Mouse (Mus musculus): Measurements from ENCODE around the gene Chadl. TPM values are rescaled to one million over a fixed set of nuclear protein-coding genes. Genes with fewer than 3 reads are reported as not detected.
"Not testable (repeated sequence)": the region's sequence is repeated elsewhere in the genome, so short reads cannot be mapped to it uniquely, and the experiment has no call there.

Chadl gene
- polyA plus RNA-seq, 1 experiment: 3.3 TPM

DNA sequence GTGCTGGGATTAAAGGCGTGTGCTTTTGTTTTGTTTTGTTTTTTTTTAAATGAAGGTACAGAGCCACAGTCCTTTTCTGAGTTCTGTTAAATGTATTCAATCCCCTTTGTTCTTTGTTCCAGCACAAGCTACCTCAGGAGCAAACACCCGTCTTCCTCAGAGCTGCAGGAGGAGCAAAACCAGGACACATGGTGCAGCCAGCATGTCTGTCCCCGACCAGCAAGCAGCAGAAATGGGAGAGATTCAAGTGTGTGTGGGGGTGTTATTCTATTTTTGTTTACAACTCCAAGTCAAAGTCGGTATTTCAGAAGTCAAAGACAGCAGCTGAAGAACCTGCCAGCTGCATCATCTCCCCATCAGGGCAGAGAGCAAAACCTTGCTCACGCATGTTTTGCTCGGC, 16.7 kb upstream of the Chadl start:
- no peak overlapping the region for H3K27ac ChIP-seq (replicated peaks; ENCODE audit: low read depth, low read length)
- no peak overlapping the region for H3K4me3 ChIP-seq (ENCODE audit: insufficient read depth, low read depth, low read length)
- H3K4me1 ChIP-seq (ENCODE audit: control insufficient read depth, insufficient read depth, insufficient read length, low read length): no peaks in the 10 kb centered on the region

- H3K27ac ChIP-seq (replicated peaks; ENCODE audit: low read depth, low read length): no peak overlapping the region
- H3K4me1 ChIP-seq (ENCODE audit: control insufficient read depth, insufficient read depth, insufficient read length, low read length): no peaks in the 10 kb centered on the region
These were observed 13.7 kb upstream of the Chadl start for GRCm38 (mm10) chr15:81710801-81711200.

GRCm38 (mm10) chr15:81709686-81710085, 12.6 kb upstream of the Chadl start:
- H3K27ac ChIP-seq (replicated peaks; ENCODE audit: low read depth, low read length): no peak overlapping the region

More at GRCm38 (mm10) chr15:81710801-81711200, 13.7 kb upstream of the Chadl start:
- no peak overlapping the region for H3K4me3 ChIP-seq (ENCODE audit: insufficient read depth, low read depth, low read length)

GRCm38 (mm10) chr15:81708991-81709390, 11.9 kb upstream of the Chadl start:
- no peak overlapping the region for H3K27ac ChIP-seq (replicated peaks; ENCODE audit: low read depth, low read length)
- no peaks in the 10 kb centered on the region for H3K4me1 ChIP-seq (ENCODE audit: control insufficient read depth, insufficient read depth, insufficient read length, low read length)
- no peak overlapping the region for H3K4me3 ChIP-seq (ENCODE audit: insufficient read depth, low read depth, low read length)

More at GRCm38 (mm10) chr15:81709686-81710085, 12.6 kb upstream of the Chadl start:
- Histone ChIP-seq H3K4me3 (ENCODE audit: insufficient read depth, low read depth, low read length) (no peak overlapping the region), H3K4me1 (ENCODE audit: control insufficient read depth, insufficient read depth, insufficient read length, low read length) (no peaks in the 10 kb centered on the region)

- H3K4me1 ChIP-seq (ENCODE audit: control insufficient read depth, insufficient read depth, insufficient read length, low read length): peaks cover 8% of the 10 kb centered on the region; the same call in 1 of the 2 replicates
- no peak overlapping the region for H3K4me3 ChIP-seq (ENCODE audit: insufficient read depth, low read depth, low read length)
- H3K27ac ChIP-seq (replicated peaks; ENCODE audit: low read depth, low read length): no peak overlapping the region
These were observed 6.0 kb upstream of the Chadl start for GRCm38 (mm10) chr15:81703094-81703489.

DNA sequence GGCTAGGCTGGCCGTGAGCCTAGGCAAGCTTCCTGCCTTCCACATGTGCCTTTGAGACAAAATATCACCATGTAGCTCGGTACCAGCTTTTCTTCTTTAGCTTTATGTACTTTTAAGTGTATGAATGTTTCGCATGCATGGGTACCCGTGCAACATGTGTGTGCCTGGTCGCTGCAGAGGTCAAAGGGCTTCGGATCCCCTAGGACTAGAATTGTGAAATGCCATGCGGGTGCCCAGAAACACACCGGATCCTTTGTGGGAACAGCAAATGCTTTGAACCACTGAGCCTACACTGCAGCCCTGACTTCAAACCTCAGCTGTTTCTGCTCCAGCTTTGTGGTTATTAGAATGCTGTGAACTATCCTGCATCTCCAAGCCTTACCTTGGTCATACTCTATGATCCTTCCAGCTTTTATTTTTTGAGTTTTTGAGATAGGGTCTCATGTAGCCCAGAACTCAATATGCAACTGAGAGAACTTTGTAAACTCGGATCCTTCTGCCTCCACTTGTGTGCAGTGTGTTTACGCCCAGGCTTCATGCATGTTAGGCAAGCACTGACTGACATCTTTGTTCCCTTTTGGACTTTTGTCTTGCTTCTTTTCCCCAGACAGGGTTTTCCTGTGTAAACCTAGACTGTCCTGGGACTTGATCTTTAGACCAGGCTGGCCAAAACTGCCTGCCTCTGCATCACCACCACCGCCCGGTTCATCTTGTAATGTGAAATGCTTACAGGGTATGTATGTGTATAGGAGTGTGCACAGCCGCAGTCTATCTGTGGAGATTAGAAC, 5.4 kb upstream of the Chadl start:
- H3K4me3 ChIP-seq (ENCODE audit: insufficient read depth, low read depth, low read length): no peak overlapping the region
- H3K4me1 ChIP-seq (ENCODE audit: control insufficient read depth, insufficient read depth, insufficient read length, low read length): peaks cover 8% of the 10 kb centered on the region; the same call in 1 of the 2 replicates
- H3K27ac ChIP-seq (replicated peaks; ENCODE audit: low read depth, low read length): no peak overlapping the region

DNA sequence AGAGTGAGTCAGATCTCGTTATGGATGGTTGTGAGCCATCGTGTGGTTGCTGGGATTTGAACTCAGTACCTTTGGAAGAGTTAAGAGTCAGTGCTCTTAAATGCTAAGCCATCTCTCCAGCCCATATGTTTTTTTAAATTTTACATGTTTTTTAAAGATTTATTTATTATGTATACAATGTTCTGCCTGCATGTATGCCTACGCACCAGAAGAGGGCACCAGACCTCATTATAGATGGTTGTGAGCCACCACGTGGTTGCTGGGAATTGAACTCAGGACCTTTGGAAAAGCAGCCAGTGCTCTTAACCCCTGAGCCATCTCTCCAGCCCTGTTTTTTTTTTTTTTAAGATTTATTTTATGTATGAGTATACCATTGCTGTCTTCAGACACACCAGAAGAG, 4.3 kb upstream of the Chadl start:
- not testable (repeated sequence) for H3K4me1 ChIP-seq (ENCODE audit: control insufficient read depth, insufficient read depth, insufficient read length, low read length); H3K27ac ChIP-seq (replicated peaks; ENCODE audit: low read depth, low read length); H3K4me3 ChIP-seq (ENCODE audit: insufficient read depth, low read depth, low read length)

DNA sequence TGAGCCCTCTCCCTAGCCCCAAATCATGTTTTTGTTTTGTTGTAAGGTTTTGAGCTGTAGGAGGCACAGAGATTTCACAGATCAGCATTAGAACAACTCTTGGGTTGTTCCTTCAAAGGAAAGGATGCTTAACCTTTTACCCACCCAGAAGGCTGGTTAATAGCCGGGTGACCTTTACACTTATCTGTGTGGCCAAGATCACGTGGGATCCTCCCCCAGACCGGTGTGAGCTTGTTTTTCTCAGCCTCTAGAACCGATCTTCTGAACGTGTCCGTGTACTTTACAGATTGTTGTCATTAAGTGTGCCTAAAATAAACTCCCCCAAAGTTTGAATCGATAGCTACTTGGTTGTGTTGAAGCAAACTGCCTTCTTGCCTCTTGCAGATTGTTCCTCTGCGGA, 3.5 kb upstream of the Chadl start:
- Histone ChIP-seq H3K4me1 (ENCODE audit: control insufficient read depth, insufficient read depth, insufficient read length, low read length) (peaks cover 8% of the 10 kb centered on the region; the same call in 1 of the 2 replicates), H3K27ac (replicated peaks; ENCODE audit: low read depth, low read length) (peak overlapping the region; percentile 55), H3K4me3 (ENCODE audit: insufficient read depth, low read depth, low read length) (no peak overlapping the region)

- Histone ChIP-seq H3K4me3 (ENCODE audit: insufficient read depth, low read depth, low read length) (no peak overlapping the region), H3K4me1 (ENCODE audit: control insufficient read depth, insufficient read depth, insufficient read length, low read length) (peaks cover 8% of the 10 kb centered on the region; the same call in 1 of the 2 replicates), H3K27ac (replicated peaks; ENCODE audit: low read depth, low read length) (peak overlapping the region; percentile 55)
These were observed 3.1 kb upstream of the Chadl start for GRCm38 (mm10) chr15:81700161-81700560.

DNA sequence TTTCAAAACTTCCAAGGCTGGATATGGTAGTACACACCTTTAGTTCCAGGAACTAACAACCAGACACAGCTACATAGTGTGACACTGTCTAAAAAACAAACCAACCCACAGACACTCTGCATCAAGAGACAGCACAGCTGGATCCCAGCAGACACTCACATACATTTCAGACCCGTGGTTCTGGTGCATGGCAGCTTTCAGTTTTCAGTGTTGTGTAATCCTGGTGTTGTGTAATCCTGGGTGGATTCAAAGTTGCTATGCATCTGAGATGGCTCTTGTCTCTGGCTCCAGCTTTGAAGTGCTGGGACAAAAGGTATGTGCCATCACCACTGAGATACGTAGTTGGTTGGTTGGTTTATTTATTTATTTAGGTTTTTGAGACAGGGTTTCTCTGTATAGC, 1.4 kb upstream of the Chadl start:
- peaks cover 10% of the 10 kb centered on the region; the same call in 1 of the 2 replicates for H3K4me1 ChIP-seq (ENCODE audit: control insufficient read depth, insufficient read depth, insufficient read length, low read length)
- no peak overlapping the region for H3K4me3 ChIP-seq (ENCODE audit: insufficient read depth, low read depth, low read length)

DNA sequence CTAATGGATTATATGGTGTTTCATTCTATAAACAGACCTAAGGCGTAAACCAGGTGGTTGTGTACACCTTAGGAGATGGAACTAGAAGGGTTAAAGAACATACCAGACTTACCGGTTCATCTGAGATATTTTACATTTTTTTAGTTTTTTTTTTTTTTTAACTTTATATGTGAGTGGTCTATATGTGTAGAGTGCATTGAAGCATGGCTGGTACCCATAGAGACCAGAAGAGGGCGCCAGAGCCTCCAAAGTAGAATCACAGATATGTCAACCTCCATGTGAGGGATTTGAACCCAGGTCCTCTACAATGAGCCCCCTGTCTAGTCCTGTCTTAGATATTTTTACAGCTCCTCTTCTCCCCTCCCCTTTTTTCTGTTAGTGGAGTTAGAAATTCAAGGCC, 760 bp upstream of the Chadl start:
- Histone ChIP-seq H3K27ac (replicated peaks; ENCODE audit: low read depth, low read length) (no peak overlapping the region), H3K4me1 (ENCODE audit: control insufficient read depth, insufficient read depth, insufficient read length, low read length) (peaks cover 10% of the 10 kb centered on the region; the same call in 1 of the 2 replicates), H3K4me3 (ENCODE audit: insufficient read depth, low read depth, low read length) (no peak overlapping the region)

More for the DNA sequence above, 1.4 kb upstream of the Chadl start:
- no peak overlapping the region for H3K27ac ChIP-seq (replicated peaks; ENCODE audit: low read depth, low read length)

DNA sequence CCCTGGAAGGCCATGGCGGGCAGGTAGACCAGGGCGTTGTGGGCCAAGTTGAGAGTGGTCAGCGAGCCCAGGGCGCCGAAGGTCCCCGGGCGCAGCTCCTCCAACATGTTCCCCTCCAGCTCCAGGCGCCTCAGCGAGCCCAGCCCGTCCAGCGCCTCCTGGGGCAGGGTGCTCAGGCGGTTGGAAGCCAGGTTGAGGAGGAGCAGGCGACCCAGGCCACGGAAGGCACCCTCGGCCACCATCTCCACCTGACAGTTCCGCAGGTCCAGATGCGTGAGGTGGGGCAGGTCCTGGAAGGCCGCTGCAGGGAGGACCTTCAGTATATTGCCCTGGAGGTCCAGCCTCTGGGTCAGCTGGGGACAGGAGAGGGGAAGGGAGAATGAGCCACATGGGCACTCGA, 2.2 kb downstream of the Chadl start:
- Histone ChIP-seq H3K4me3 (ENCODE audit: insufficient read depth, low read depth, low read length) (peak overlapping the region; percentile 62), H3K4me1 (ENCODE audit: control insufficient read depth, insufficient read depth, insufficient read length, low read length) (0 out of 2 replicates have a peak, but pooled peaks cover 2% of the 10 kb centered on the region), H3K27ac (replicated peaks; ENCODE audit: low read depth, low read length) (no peak overlapping the region)

- Histone ChIP-seq H3K4me3 (ENCODE audit: insufficient read depth, low read depth, low read length) (peak overlapping the region; percentile 62), H3K27ac (replicated peaks; ENCODE audit: low read depth, low read length) (no peak overlapping the region), H3K4me1 (ENCODE audit: control insufficient read depth, insufficient read depth, insufficient read length, low read length) (0 out of 2 replicates have a peak, but pooled peaks cover 2% of the 10 kb centered on the region)
These were observed 2.9 kb downstream of the Chadl start for GRCm38 (mm10) chr15:81693967-81694881.

- peak overlapping the region; percentile 62 for H3K4me3 ChIP-seq (ENCODE audit: insufficient read depth, low read depth, low read length)
- H3K4me1 ChIP-seq (ENCODE audit: control insufficient read depth, insufficient read depth, insufficient read length, low read length): 0 out of 2 replicates have a peak, but pooled peaks cover 2% of the 10 kb centered on the region
- no peak overlapping the region for H3K27ac ChIP-seq (replicated peaks; ENCODE audit: low read depth, low read length)
These were observed 3.6 kb downstream of the Chadl start for GRCm38 (mm10) chr15:81693366-81693966.

DNA sequence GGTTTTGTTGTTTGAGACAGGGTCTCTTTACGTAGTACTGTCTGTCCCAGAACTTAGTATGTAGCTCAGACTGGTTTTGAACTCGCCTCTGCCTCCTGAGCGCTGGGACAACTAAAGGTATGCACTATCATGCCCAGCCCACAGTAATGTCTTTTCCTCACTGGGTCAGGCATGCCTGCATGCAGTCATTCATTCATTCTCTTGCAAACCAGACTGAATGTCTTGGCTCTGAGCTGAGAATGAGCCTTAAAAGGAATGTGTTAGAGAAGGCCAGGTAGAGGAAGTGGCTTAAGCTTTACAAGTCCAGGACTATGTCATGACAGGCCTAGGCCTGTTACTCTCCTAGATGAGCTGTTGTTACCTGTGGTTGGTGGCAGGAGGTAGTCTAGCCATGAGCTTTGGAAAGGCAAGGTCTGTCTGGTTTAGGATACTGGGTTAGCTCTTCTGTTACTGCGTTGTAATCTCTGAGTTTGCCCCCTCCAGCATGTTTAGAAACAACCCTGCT, 16.7 kb downstream of the Chadl start:
- no peaks in the 10 kb centered on the region for H3K4me1 ChIP-seq (ENCODE audit: control insufficient read depth, insufficient read depth, insufficient read length, low read length)
- no peak overlapping the region for H3K27ac ChIP-seq (replicated peaks; ENCODE audit: low read depth, low read length)
- no peak overlapping the region for H3K4me3 ChIP-seq (ENCODE audit: insufficient read depth, low read depth, low read length)

Data from brown adipose tissue, adult 24 weeks (tissue).